Mouse (Mus musculus): ENCODE results near the gene Olfr725. TPM values are rescaled to one million over a fixed set of nuclear protein-coding genes. Genes with fewer than 3 reads are reported as not detected.

The Olfr725 gene
- polyA plus RNA-seq (2016; fragmentation: Nextera tagmentation; extraction: Ambion mirVana), result not detected in 2 replicates

DNA sequence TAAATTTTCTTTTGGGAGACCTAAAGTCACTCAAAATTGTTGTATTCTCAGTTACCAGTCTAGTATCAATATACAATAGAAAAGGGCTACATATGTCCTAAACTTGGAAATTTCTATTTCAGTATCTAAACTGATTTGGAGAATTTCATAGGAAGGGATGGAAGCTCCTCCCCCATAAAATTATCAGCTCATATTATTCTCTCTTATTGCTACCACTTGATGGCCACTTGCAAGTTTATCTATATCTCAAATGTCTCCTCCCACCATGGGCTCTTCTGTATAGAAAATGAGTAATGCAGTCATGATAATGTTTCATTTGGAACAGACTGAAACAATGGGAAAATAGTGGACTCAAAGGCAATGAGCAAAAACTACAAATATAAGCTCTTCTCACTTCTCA, at the start of gene Olfr725:
Olfr725 (minus strand) TSS at position 101 of the 400 bp plus-strand sequence.
- Histone ChIP-seq H3K4me1 (no peaks in the 10 kb centered on the region), H3K36me3 (replicated peaks) (no peaks in the 10 kb centered on the region), H3K27ac (replicated peaks) (no peak within 1 kb of the TSS), H3K4me3 (no peak within 1 kb of the TSS), H3K27me3 (replicated peaks; ENCODE audit: low read depth, poor library complexity, severe bottlenecking) (no peaks in the 10 kb centered on the region), H3K9me3 (peaks cover 5% of the 10 kb centered on the region; the same call in 1 of the 2 replicates)
- DNase-seq (ENCODE audit: low spot score), result no peak

DNA sequence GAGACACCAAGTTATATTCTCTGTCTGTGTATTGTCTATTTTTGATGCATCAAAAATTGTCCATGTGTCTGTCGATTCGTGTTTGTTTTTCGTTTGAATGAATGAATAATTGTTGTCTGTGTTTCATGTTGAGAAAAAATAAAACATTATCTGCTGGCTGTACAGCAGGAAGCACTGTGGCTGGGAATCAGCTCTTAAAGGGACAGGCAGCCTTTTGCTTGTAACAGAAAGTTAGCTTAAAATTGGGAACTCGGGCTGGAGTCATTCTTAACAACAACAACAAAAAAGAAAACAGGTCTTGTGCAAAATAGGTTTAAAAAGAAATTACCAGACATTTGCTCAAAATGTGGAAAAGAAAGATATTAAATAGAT, 22.5 kb upstream of the Olfr725 start:
- peak overlapping the region; percentile 95 for H3K27ac ChIP-seq (replicated peaks)
- no peaks in the 10 kb centered on the region for H3K9me3 ChIP-seq
- H3K27me3 ChIP-seq (replicated peaks; ENCODE audit: low read depth, poor library complexity, severe bottlenecking), result no peaks in the 10 kb centered on the region
- peaks cover 16% of the 10 kb centered on the region for H3K36me3 ChIP-seq (replicated peaks)
- WGBS, result 2% methylated on average over 4 of the region's 4 CpGs
- H3K4me1 ChIP-seq, result no peaks in the 10 kb centered on the region
- H3K4me3 ChIP-seq, result peak overlapping the region; percentile 74
- peak; percentile 10 for DNase-seq (ENCODE audit: low spot score)

DNA sequence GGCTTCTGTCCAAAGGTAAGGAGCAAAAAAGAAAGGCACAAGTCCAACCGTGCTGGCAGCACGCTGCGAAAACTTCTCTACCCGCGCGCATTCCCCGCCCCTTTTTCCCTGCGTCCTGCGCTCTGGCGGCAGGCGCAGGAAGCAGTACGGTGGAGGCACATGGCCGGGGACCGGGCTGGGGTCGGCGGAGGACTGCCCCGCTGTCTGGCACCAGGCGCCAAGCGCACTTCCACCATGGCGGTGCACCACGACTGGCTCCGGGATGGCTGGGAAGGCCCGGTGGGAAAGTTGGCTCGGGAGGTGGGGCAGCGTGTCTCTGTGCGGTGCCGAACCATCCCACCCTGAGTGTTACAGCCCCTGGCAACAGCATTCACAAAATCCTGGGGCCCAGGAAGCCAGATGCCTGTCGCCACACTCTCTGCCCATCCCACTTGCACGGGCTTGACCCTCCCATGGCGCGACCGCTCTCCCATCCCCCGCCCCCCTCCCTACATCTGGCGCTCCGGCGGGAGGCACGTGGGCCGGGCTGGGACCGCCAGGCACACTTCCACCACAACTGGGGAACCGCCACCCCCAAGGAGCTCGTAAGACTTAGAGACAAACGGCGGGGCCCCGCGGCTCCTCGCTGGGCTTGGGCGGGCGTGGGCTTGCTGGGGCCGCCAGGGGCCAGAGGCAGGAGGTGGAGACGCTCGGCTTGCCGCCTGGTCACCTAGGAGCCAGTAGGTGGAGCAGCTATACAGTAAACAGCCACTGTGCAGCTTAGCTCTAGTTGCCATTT, 22.0 kb upstream of the Olfr725 start:
- H3K4me1 ChIP-seq, result no peaks in the 10 kb centered on the region
- H3K4me3 ChIP-seq, result peak overlapping the region; percentile 74
- peak overlapping the region; percentile 95 for H3K27ac ChIP-seq (replicated peaks)
- DNase-seq (ENCODE audit: low spot score), result peak; percentile 88
- WGBS, result 1% methylated on average over 52 of the region's 52 CpGs
- H3K36me3 ChIP-seq (replicated peaks), result peaks cover 10% of the 10 kb centered on the region
- H3K27me3 ChIP-seq (replicated peaks; ENCODE audit: low read depth, poor library complexity, severe bottlenecking), result no peaks in the 10 kb centered on the region
- no peaks in the 10 kb centered on the region for H3K9me3 ChIP-seq

DNA sequence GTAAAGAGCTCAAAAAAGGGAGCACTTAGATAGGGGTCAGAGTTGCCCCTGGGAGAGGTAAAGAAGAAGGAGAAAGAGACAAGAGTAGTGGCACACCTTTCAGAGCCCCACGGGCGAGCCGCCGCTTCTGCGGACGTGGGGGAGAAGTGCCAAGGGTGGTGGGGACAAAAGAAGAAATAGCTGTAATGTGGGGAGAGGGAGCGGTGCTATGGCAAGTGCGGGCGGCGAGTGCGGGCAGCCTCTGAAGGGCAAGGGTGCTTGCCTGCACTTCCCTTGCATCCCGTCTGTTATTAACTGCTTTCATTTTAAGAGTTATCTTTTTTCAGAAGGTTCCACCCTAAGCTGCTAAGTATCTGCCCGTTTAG, 21.4 kb upstream of the Olfr725 start:
- WGBS, result 0% methylated on average over 13 of the region's 13 CpGs
- peaks cover 4% of the 10 kb centered on the region for H3K36me3 ChIP-seq (replicated peaks)
- no peaks in the 10 kb centered on the region for H3K27me3 ChIP-seq (replicated peaks; ENCODE audit: low read depth, poor library complexity, severe bottlenecking)
- no peak for DNase-seq (ENCODE audit: low spot score)
- H3K27ac ChIP-seq (replicated peaks), result peak overlapping the region; percentile 95
- no peaks in the 10 kb centered on the region for H3K4me1 ChIP-seq
- H3K9me3 ChIP-seq, result no peaks in the 10 kb centered on the region
- peak overlapping the region; percentile 74 for H3K4me3 ChIP-seq

DNA sequence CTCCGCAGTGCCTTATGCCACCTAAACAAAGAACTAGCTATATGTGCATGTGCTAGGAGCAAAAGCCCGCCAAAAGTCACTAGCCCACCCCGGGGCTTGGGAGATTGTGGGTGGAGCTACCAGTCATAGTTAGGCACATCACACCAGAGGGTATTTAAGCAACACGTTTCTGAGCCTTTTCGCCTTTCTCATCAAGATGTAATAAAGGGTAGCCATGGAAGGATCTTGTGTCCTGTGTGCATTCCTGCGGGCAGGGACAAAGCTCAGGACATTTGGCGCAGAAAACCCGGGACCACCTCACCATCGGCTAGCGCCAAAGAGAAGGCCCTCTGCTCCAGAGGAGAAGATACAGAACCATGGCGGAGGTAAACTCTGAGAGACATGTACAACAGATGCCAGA, 21.0 kb upstream of the Olfr725 start:
- H3K4me3 ChIP-seq, result peak overlapping the region; percentile 74
- no peaks in the 10 kb centered on the region for H3K4me1 ChIP-seq
- H3K36me3 ChIP-seq (replicated peaks), result peaks cover 3% of the 10 kb centered on the region; the same call in 1 of the 2 replicates
- H3K27ac ChIP-seq (replicated peaks), result peak overlapping the region; percentile 95
- peak; percentile 68 for DNase-seq (ENCODE audit: low spot score)
- H3K27me3 ChIP-seq (replicated peaks; ENCODE audit: low read depth, poor library complexity, severe bottlenecking), result no peaks in the 10 kb centered on the region
- WGBS, result 22% methylated on average over 11 of the region's 11 CpGs
- H3K9me3 ChIP-seq, result no peaks in the 10 kb centered on the region

DNA sequence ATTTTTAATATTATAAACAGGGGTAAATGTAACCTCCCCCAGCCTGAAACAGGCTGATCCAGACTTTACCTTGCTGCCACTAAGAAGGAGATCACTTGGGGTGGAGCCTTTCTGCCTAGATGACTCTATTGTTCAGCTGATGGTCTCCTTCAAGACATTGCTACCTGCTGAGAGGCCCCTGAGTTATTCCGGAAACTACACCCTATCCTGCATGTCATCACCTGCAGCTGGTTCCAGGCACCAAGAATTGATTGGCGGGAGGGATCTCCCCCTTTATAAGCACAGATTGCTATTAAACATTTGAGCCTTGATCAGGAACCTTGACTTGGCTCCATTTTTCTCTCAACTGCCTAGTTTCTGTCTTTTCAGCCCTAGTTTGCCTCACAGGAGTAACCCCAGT, 8.1 kb downstream of the Olfr725 start:
- no peak for DNase-seq (ENCODE audit: low spot score)
- H3K9me3 ChIP-seq, result peaks cover 8% of the 10 kb centered on the region; the same call in 1 of the 2 replicates
- 86% methylated on average over 2 of the region's 2 CpGs for WGBS
- H3K4me3 ChIP-seq, result no peak overlapping the region
- H3K36me3 ChIP-seq (replicated peaks), result no peaks in the 10 kb centered on the region
- H3K27ac ChIP-seq (replicated peaks), result no peak overlapping the region
- no peaks in the 10 kb centered on the region for H3K4me1 ChIP-seq
- no peaks in the 10 kb centered on the region for H3K27me3 ChIP-seq (replicated peaks; ENCODE audit: low read depth, poor library complexity, severe bottlenecking)

DNA sequence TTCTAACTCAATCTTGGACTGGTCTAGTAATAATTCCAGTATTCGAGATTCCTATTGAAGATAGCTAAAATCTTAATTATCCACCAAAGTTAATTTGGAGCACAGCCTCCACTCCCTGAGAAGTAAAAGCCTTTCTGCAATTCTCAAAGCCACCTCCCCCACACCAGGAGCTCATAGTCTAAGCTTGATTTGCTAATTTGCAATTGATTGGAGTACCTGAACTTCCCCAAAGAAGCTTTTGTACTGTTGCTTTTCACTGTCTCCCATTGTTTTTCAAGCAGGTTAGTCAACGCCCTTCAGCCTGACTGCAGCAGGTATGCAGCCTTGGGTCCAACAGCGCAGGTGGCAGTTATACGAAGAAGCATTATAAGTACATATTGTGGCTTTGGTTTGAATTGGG, 8.8 kb downstream of the Olfr725 start:
- Histone ChIP-seq H3K36me3 (replicated peaks) (no peaks in the 10 kb centered on the region), H3K27ac (replicated peaks) (no peak overlapping the region), H3K4me1 (no peaks in the 10 kb centered on the region), H3K27me3 (replicated peaks; ENCODE audit: low read depth, poor library complexity, severe bottlenecking) (no peaks in the 10 kb centered on the region), H3K4me3 (no peak overlapping the region), H3K9me3 (peaks cover 8% of the 10 kb centered on the region; the same call in 1 of the 2 replicates)
- WGBS, result 82% methylated on average over 4 of the region's 4 CpGs
- DNase-seq (ENCODE audit: low spot score), result no peak

DNA sequence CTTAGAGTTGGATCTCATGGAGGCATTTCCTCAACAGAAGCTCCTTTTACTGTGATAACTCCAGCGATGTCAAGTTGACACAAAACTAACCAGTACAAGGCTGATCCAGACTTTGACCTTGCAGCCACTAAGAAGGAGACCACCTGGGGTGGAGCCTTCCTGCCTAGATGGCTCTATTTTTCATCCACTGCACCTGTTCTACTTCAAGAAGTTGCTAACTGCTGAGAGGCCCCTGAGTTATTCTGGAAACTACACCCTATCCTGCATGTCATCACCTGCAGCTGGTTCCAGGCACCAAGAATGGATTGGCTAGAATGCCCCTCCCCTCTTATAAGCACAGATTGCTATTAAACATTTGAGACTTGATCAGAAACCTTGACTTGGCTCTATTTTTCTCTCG, 13.8 kb downstream of the Olfr725 start:
- Histone ChIP-seq H3K4me3 (no peak overlapping the region), H3K36me3 (replicated peaks) (no peaks in the 10 kb centered on the region), H3K4me1 (no peaks in the 10 kb centered on the region), H3K27ac (replicated peaks) (no peak overlapping the region), H3K27me3 (replicated peaks; ENCODE audit: low read depth, poor library complexity, severe bottlenecking) (no peaks in the 10 kb centered on the region), H3K9me3 (peaks cover 5% of the 10 kb centered on the region; the same call in 1 of the 2 replicates)
- WGBS, result 79% methylated on average over 2 of the region's 2 CpGs
- DNase-seq (ENCODE audit: low spot score), result no peak

Other genes starting within 250 kb of the Olfr725 start
- gene Olfr722, start 138.4 kb downstream of the Olfr725 start, polyA plus RNA-seq (2016; fragmentation: Nextera tagmentation; extraction: Ambion mirVana), result not detected in 2 replicates
- not detected in 2 replicates for gene Olfr723, start 108.6 kb downstream of the Olfr725 start, polyA plus RNA-seq (2016; fragmentation: Nextera tagmentation; extraction: Ambion mirVana)
- not detected in 2 replicates for gene Olfr724, start 77.1 kb downstream of the Olfr725 start, polyA plus RNA-seq (2016; fragmentation: Nextera tagmentation; extraction: Ambion mirVana)
- not detected in 2 replicates for gene Olfr726, start 50.6 kb upstream of the Olfr725 start, polyA plus RNA-seq (2016; fragmentation: Nextera tagmentation; extraction: Ambion mirVana)
- gene Olfr727, start 82.8 kb upstream of the Olfr725 start, polyA plus RNA-seq (2016; fragmentation: Nextera tagmentation; extraction: Ambion mirVana), result not detected in 2 replicates
- gene Olfr728, start 102.3 kb upstream of the Olfr725 start, polyA plus RNA-seq (2016; fragmentation: Nextera tagmentation; extraction: Ambion mirVana), result not detected in 2 replicates
- gene Olfr729, start 112.5 kb upstream of the Olfr725 start, polyA plus RNA-seq (2016; fragmentation: Nextera tagmentation; extraction: Ambion mirVana), result 0.05 TPM in 1 of 2 replicates, not detected in the other
- not detected in 2 replicates for gene Olfr730, start 147.8 kb upstream of the Olfr725 start, polyA plus RNA-seq (2016; fragmentation: Nextera tagmentation; extraction: Ambion mirVana)
- not detected in 2 replicates for gene Olfr731, start 201.5 kb upstream of the Olfr725 start, polyA plus RNA-seq (2016; fragmentation: Nextera tagmentation; extraction: Ambion mirVana)
- not detected in 2 replicates for gene Olfr732, start 243.8 kb upstream of the Olfr725 start, polyA plus RNA-seq (2016; fragmentation: Nextera tagmentation; extraction: Ambion mirVana)